Mouse (Mus musculus) left cerebral cortex, postnatal 25 days (tissue): ENCODE results near the gene Fer1l4. TPM values are rescaled to one million over a fixed set of nuclear protein-coding genes. Genes with fewer than 3 reads are reported as not detected.

Source experiments
- DNase-seq, 2 experiments: peaks; one replicate each; pipeline ENCODE4 v3.0.0; 2022; ENCODE audit warnings: low spot score in 2 of 2, mixed read lengths in 1 of 2
- intact Hi-C: fragments of 180-260 bp; cut with DNase I; formaldehyde crosslinking; loops from one replicate; pipeline ENCODE4 v1.15.1; 2025
- total RNA-seq, 2 experiments: library from RNA; stranded (reverse); gene quantifications; 2 replicates each; pipeline ENCODE4 v1.2.3; 2021

The Fer1l4 gene
- total RNA-seq, 2 experiments from 2014 or later = not detected

- no peak for DNase-seq
- intact Hi-C loops = no loop called here
Observed at GRCm38 (mm10) chr2:156021219-156021618, 31.5 kb downstream of the Fer1l4 start.

GRCm38 (mm10) chr2:156018106-156018505 is 34.6 kb downstream of the Fer1l4 start:
- intact Hi-C loops = no loop called here
- no peak for DNase-seq

- intact Hi-C loops = loop anchor here (2.0 kb wide), 1 partner anchor 103 kb away; the partner anchor contains the start of genes Cpne1 and Rbm12
- DNase-seq = peak; percentile 96 to 99
Observed at GRCm38 (mm10) chr2:156007888-156008532, 44.7 kb downstream of the Fer1l4 start, which contains the start of the genes 6430550D23Rik and Ergic3. Gene 6430550D23Rik, minus strand, starts transcription at chr2:156007977. Gene Ergic3, plus strand, starts transcription at chr2:156008045.

- DNase-seq = no peak
- intact Hi-C loops = no loop called here
Observed at GRCm38 (mm10) chr2:156005393-156005792, 47.4 kb downstream of the Fer1l4 start.

- DNase-seq = peak; percentile 15 to 57
- intact Hi-C loops = no loop called here
Observed at GRCm38 (mm10) chr2:155991863-155992321, 60.9 kb downstream of the Fer1l4 start.

GRCm38 (mm10) chr2:155991151-155991550 is 61.6 kb downstream of the Fer1l4 start:
- intact Hi-C loops = no loop called here

GRCm38 (mm10) chr2:155989085-155989484 is 63.7 kb downstream of the Fer1l4 start:
- no peak for DNase-seq
- intact Hi-C loops = no loop called here

More at GRCm38 (mm10) chr2:155991151-155991550, 61.6 kb downstream of the Fer1l4 start:
- no peak for DNase-seq

GRCm38 (mm10) chr2:155987131-155987530 is 65.6 kb downstream of the Fer1l4 start:
- no peak for DNase-seq
- intact Hi-C loops = no loop called here

- no peak for DNase-seq
- intact Hi-C loops = no loop called here
Observed at GRCm38 (mm10) chr2:155985776-155986175, 67.0 kb downstream of the Fer1l4 start.

GRCm38 (mm10) chr2:155979328-155979991 is 73.3 kb downstream of the Fer1l4 start:
- peak in 1 of 2 experiments; percentile 8 for DNase-seq
- intact Hi-C loops = no loop called here

GRCm38 (mm10) chr2:155974087-155974731 is 78.5 kb downstream of the Fer1l4 start:
- intact Hi-C loops = no loop called here
- peak in 1 of 2 experiments; percentile 16 for DNase-seq

- no peak for DNase-seq
- intact Hi-C loops = no loop called here
Observed at GRCm38 (mm10) chr2:155973348-155973747, 79.4 kb downstream of the Fer1l4 start.

Other genes starting within 250 kb of the Fer1l4 start
- 10 to 100 TPM; 58.7 to 62.3 TPM for gene BC029722, start 233.5 kb downstream of the Fer1l4 start, total RNA-seq
- 10 to 100 TPM; 57.5 to 71.9 TPM for gene Eif6, start 226.0 kb downstream of the Fer1l4 start, total RNA-seq
- not detected for gene Fam83c, start 218.1 kb downstream of the Fer1l4 start, total RNA-seq
- 10 to 100 TPM; 59.7 to 61.8 TPM for gene Uqcc1, start 122.6 kb downstream of the Fer1l4 start, total RNA-seq
- gene Gm15557, start 112.2 kb downstream of the Fer1l4 start, total RNA-seq = not detected
- under 1 TPM in 1 of 2 experiments, not detected in 1; 0.23 TPM for gene Gdf5, start 107.6 kb downstream of the Fer1l4 start, total RNA-seq
- 10 to 100 TPM; 15.8 to 18.4 TPM for gene Cep250, start 96.5 kb downstream of the Fer1l4 start, total RNA-seq
- gene 6430550D23Rik, start 45.0 kb downstream of the Fer1l4 start, total RNA-seq = 1 to 10 TPM; 1.5 to 2.1 TPM
- 100 to 1,000 TPM; 199 to 206 TPM for gene Ergic3, start 44.9 kb downstream of the Fer1l4 start, total RNA-seq
- 1 to 10 TPM; 3.6 to 4.2 TPM for gene Spag4, start 12.2 kb upstream of the Fer1l4 start, total RNA-seq
- gene Cpne1, start 59.0 kb upstream of the Fer1l4 start, total RNA-seq = 10 to 100 TPM; 22.5 to 30.3 TPM
- gene Rbm12, start 59.0 kb upstream of the Fer1l4 start, total RNA-seq = 10 to 100 TPM; 22.4 to 24.6 TPM
- 10 to 100 TPM; 19.1 to 22.0 TPM for gene Gm28036, start 74.1 kb upstream of the Fer1l4 start, total RNA-seq
- 100 to 1,000 TPM; 168 to 181 TPM for gene Romo1, start 91.1 kb upstream of the Fer1l4 start, total RNA-seq
- gene Nfs1, start 91.2 kb upstream of the Fer1l4 start, total RNA-seq = 10 to 100 TPM; 37.8 to 42.7 TPM
- 100 to 1,000 TPM; 279 to 290 TPM for gene Rbm39, start 127.3 kb upstream of the Fer1l4 start, total RNA-seq
- 10 to 100 TPM; 68.3 to 76.5 TPM for gene Phf20, start 143.5 kb upstream of the Fer1l4 start, total RNA-seq